Mouse (Mus musculus) kidney, adult 2 months (tissue): ENCODE results near the gene Spaar.

Experiments
- CTCF ChIP-seq: fragments of 200-500 bp; conservative IDR thresholded peaks from 2 replicates; pipeline ENCODE4 v1.5.1; 2011; ENCODE audit warnings: low read depth, mild to moderate bottlenecking, control low read depth, low read length, moderate library complexity, mixed read lengths; ENCODE audit not compliant: insufficient read depth, insufficient read length
- POLR2A ChIP-seq: fragments of 200-500 bp; IDR thresholded peaks from one replicate; pipeline ENCODE4 v1.6.1; 2011; ENCODE audit warnings: low read depth, low read length, control low read depth

GRCm38 (mm10) chr4:43737144-43737543 lies 7.3 kb downstream of the Spaar start:
- TF ChIP-seq CTCF (no peak), POLR2A (no peak)
